Mouse (Mus musculus) lung, postnatal 0 days (tissue): ENCODE results near the gene Crebbp.

Source experiments
- CTCF ChIP-seq: IDR thresholded peaks from 2 replicates; pipeline ENCODE4 v1.5.1; 2016; ENCODE audit warnings: antibody characterized with exemption, mild to moderate bottlenecking
- EP300 ChIP-seq: IDR thresholded peaks from 2 replicates; pipeline ENCODE4 v1.6.1; 2016; ENCODE audit warnings: antibody characterized with exemption, mild to moderate bottlenecking, control low read depth

DNA sequence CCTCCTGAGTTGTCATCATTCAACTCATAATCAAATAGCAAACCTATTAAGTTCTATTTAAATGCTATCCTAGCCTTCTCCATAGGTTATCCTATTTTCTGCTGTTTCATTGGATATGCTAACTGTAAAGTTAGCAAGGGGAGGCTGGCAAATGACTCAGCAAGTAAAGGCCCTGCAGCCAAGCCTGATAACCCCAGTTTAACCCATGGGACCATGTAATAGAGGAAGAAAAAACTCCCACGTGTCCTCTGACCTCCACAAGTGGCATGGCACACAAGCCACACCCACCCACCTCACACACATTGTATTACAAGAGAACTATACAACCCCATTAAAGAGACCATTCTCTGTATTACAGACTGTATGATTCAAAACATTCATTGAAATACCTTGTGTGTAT lies 13.8 kb downstream of the Crebbp start:
- TF ChIP-seq CTCF (no peak), EP300 (no peak)
